In the genomic region with DNA sequence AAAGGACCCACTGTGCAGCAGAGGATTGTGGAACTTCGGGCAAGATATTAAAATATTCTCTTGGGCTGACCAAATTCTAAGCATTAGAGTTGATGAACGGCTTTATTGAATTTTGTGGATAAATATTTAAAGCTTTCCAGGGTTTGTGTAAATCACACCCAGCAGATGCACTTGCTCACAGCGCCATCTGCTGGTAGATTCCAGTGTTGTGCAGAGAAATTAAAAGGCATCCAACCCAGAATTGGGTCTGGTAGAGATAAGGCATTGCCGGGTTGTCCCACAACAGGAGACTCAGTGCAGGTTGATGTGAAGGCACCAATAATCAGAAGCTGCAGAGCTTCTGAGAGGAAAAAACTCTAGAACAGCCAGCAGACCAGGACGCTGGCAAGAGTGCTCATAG, we compare ENCODE assay signal across 9 mouse cellular contexts.
A peak's percentile ranks its signal among the peaks of the same experiment; 100 is the strongest.
DNase-seq lines count a peak whose midpoint lies in the region; ATAC-seq and TF ChIP-seq lines count a peak whose summit lies in the region.
"Had no signal": no experiment of that assay in that cellular context is flagged by ENCODE, and none has a peak within 500 bp of the region (broad histone marks: within the 10 kb centered on the region; RNA-seq: fewer than 3 reads in every experiment).

No protein-coding gene starts in this region.

- peak; percentile 93 for TF ChIP-seq CTCF in stomach, postnatal 0 days (IDR thresholded peaks at IDR 0.05; ENCODE audit: low read depth)

- DNase-seq in adrenal gland, adult 18-20 months (ENCODE audit: low spot score in 2 of 2), result peak; percentile 23 to 47
- DNase-seq in adrenal gland, postnatal 4 days (ENCODE audit: low spot score in 2 of 2), result no peak
- peak; percentile 36 for DNase-seq in adipocyte (ENCODE audit: low spot score)
- peak; percentile 56 for DNase-seq in embryo, embryonic 11.5 days (ENCODE audit: low read depth, low spot score)
- DNase-seq in left cerebral cortex, adult 18-20 months (ENCODE audit: low spot score in 2 of 2), result peak; percentile 72 to 76
- DNase-seq in stomach, postnatal 0 days (ENCODE audit: low spot score), result peak; percentile 60

- no peak overlapping the region for H3K9ac ChIP-seq in hindbrain, embryonic 12.5 days
- H3K9ac ChIP-seq in midbrain, embryonic 12.5 days (replicated peaks), result no peak overlapping the region; the same call in 1 of the 2 replicates
- no peak overlapping the region for H3K9ac ChIP-seq in stomach, postnatal 0 days (ENCODE audit: low read length)
- H3K9ac ChIP-seq: limb, embryonic 13.5 days had no signal

- no peaks in the 10 kb centered on the region for H3K9me3 ChIP-seq in hindbrain, embryonic 12.5 days (replicated peaks)
- no peaks in the 10 kb centered on the region for H3K9me3 ChIP-seq in midbrain, embryonic 12.5 days
- no peaks in the 10 kb centered on the region for H3K9me3 ChIP-seq in stomach, postnatal 0 days (ENCODE audit: control insufficient read depth, low read length)
- H3K9me3 ChIP-seq: limb, embryonic 13.5 days had no signal

- H3K4me3 ChIP-seq in hindbrain, embryonic 12.5 days, result no peak overlapping the region
- H3K4me3 ChIP-seq in midbrain, embryonic 12.5 days, result no peak overlapping the region
- no peak overlapping the region for H3K4me3 ChIP-seq in stomach, postnatal 0 days (ENCODE audit: low read depth, low read length)
- H3K4me3 ChIP-seq: limb, embryonic 13.5 days had no signal

- ATAC-seq in hindbrain, embryonic 12.5 days (ENCODE audit: low FRiP score), result peak; percentile 66
- ATAC-seq in midbrain, embryonic 12.5 days (ENCODE audit: low FRiP score, low read depth), result no peak
- no peak for ATAC-seq in stomach, postnatal 0 days (ENCODE audit: low FRiP score, low TSS enrichment)

- no peaks in the 10 kb centered on the region for H3K36me3 ChIP-seq in hindbrain, embryonic 12.5 days
- H3K36me3 ChIP-seq in midbrain, embryonic 12.5 days, result no peaks in the 10 kb centered on the region
- H3K36me3 ChIP-seq in stomach, postnatal 0 days (ENCODE audit: control insufficient read depth, insufficient read depth, low read length), result no peaks in the 10 kb centered on the region
- H3K36me3 ChIP-seq: limb, embryonic 13.5 days had no signal

- H3K27ac ChIP-seq in hindbrain, embryonic 12.5 days, result no peak overlapping the region
- no peak overlapping the region for H3K27ac ChIP-seq in midbrain, embryonic 12.5 days (replicated peaks)
- H3K27ac ChIP-seq in stomach, postnatal 0 days (replicated peaks), result no peak overlapping the region
- H3K27ac ChIP-seq: limb, embryonic 13.5 days had no signal

- TF ChIP-seq EP300 in stomach, postnatal 0 days (optimal IDR thresholded peaks at IDR 0.05), result no peak

- H3K4me2 ChIP-seq in hindbrain, embryonic 12.5 days (replicated peaks), result no peak overlapping the region
- H3K4me2 ChIP-seq in midbrain, embryonic 12.5 days (replicated peaks), result 0 out of 2 replicates have a peak overlapping the region, but pooled peaks have one; percentile 6
- H3K4me2 ChIP-seq in stomach, postnatal 0 days (replicated peaks; ENCODE audit: low read depth), result no peak overlapping the region
- H3K4me2 ChIP-seq: limb, embryonic 13.5 days had no signal

- WGBS in hindbrain, embryonic 12.5 days, result 21% methylated on average over 5 of the region's 5 CpGs
- WGBS in midbrain, embryonic 12.5 days, result 13% methylated on average over 5 of the region's 5 CpGs
- WGBS in stomach, postnatal 0 days, result 5% methylated on average over 5 of the region's 5 CpGs

- peaks cover 9% of the 10 kb centered on the region; the same call in 1 of the 2 replicates for H3K4me1 ChIP-seq in hindbrain, embryonic 12.5 days
- H3K4me1 ChIP-seq in midbrain, embryonic 12.5 days, result 0 out of 2 replicates have a peak, but pooled peaks cover 3% of the 10 kb centered on the region
- H3K4me1 ChIP-seq in stomach, postnatal 0 days (replicated peaks; ENCODE audit: control insufficient read depth, insufficient read depth), result no peaks in the 10 kb centered on the region
- H3K4me1 ChIP-seq: limb, embryonic 13.5 days had no signal

- no peaks in the 10 kb centered on the region for H3K27me3 ChIP-seq in hindbrain, embryonic 12.5 days
- H3K27me3 ChIP-seq in midbrain, embryonic 12.5 days, result no peaks in the 10 kb centered on the region
- H3K27me3 ChIP-seq in stomach, postnatal 0 days (ENCODE audit: control insufficient read depth, insufficient read depth, low read length), result no peaks in the 10 kb centered on the region

Comparison
In these comparisons a context has a peak if more than half of its experiments do, and no peak if none do; other contexts are left out.
1. DNase-seq: peak in adrenal gland, adult 18-20 months (2 of 2), adipocyte (single experiment), embryo, embryonic 11.5 days (single experiment), left cerebral cortex, adult 18-20 months (2 of 2) and stomach, postnatal 0 days (single experiment); none in adrenal gland, postnatal 4 days (0 of 2).